Mouse (Mus musculus) heart, adult 2 months (tissue): ENCODE measurements around the gene Jun. TPM values are rescaled to one million over a fixed set of nuclear protein-coding genes. Genes with fewer than 3 reads are reported as not detected.
A peak's percentile ranks its signal among the peaks of the same experiment; 100 is the strongest.

ENCODE experiments used
- DNase-seq, 2 experiments: peaks; one replicate each; pipeline ENCODE4 v3.0.0; 2021
- H3K27ac ChIP-seq: fragments of 200-600 bp; 2 replicates; pipeline ENCODE4 v1.8.1; 2022
- H3K27me3 ChIP-seq: fragments of 200-500 bp; 2 replicates; pipeline ENCODE4 v1.6.1; 2012; ENCODE audit warnings: mild to moderate bottlenecking, low read length, inconsistent platforms, mixed read lengths; ENCODE audit not compliant: control insufficient read depth, insufficient read depth
- H3K36me3 ChIP-seq: fragments of 200-500 bp; 2 replicates; pipeline ENCODE4 v1.6.1; 2012; ENCODE audit warnings: low read length, inconsistent platforms; ENCODE audit not compliant: control insufficient read depth, insufficient read depth
- H3K4me1 ChIP-seq: fragments of 200-500 bp; 2 replicates; pipeline ENCODE4 v1.6.1; 2011; ENCODE audit warnings: low read length; ENCODE audit not compliant: control insufficient read depth, insufficient read depth
- H3K4me3 ChIP-seq: fragments of 200-600 bp; 2 replicates; pipeline ENCODE4 v1.8.1; 2022
- H3K79me2 ChIP-seq: fragments of 200-500 bp; replicated peaks from 2 replicates; pipeline ENCODE4 v1.6.1; 2012; ENCODE audit warnings: mild to moderate bottlenecking, inconsistent platforms, low read length, moderate library complexity, mixed read lengths; ENCODE audit not compliant: control insufficient read depth, insufficient read depth
- H3K9ac ChIP-seq: fragments of 200-500 bp; 2 replicates; pipeline ENCODE4 v1.6.1; 2012; ENCODE audit warnings: low read depth, mild to moderate bottlenecking, control low read depth, inconsistent platforms, low read length, mixed read lengths
- CTCF ChIP-seq: fragments of 200-600 bp; IDR thresholded peaks from 2 replicates; pipeline ENCODE4 v1.8.1; 2022; ENCODE audit warnings: antibody characterized with exemption, mild to moderate bottlenecking, moderate library complexity
- EP300 ChIP-seq: fragments of 200-500 bp; IDR thresholded peaks from 2 replicates; pipeline ENCODE4 v1.6.1; 2011; ENCODE audit warnings: low read depth, low read length, control low read depth; ENCODE audit not compliant: insufficient read depth
- POLR2A ChIP-seq: fragments of 200-500 bp; IDR thresholded peaks from 2 replicates; pipeline ENCODE4 v1.6.1; 2011; ENCODE audit warnings: mild to moderate bottlenecking, low read depth, low read length, control low read depth; ENCODE audit not compliant: insufficient read depth
- WGBS: fragments of 180-500 bp; shearing (Covaris S2); methylation state at CpG from one replicate; pipeline ENCODE4 v1.1.7; 2018; 5-methylcytosine and 5-hydroxymethylcytosine counted together
- intact Hi-C: fragments of 180-260 bp; cut with DNase I; formaldehyde crosslinking; loops from one replicate; pipeline ENCODE4 v1.15.1; 2025
- polyA plus RNA-seq: library from polyadenylated mRNA; depleted of rRNA; stranded (reverse); fragments of >200 nt; gene quantifications from 2 replicates; pipeline ENCODE4 v1.2.3, GENCODE M21; 2012
- total RNA-seq, 2 experiments: library from RNA; stranded (reverse); gene quantifications; 2 replicates each; pipeline ENCODE4 v1.2.3; 2021

The Jun gene
- total and polyA plus RNA-seq, 3 experiments = 28.0 to 54.1 (median 42.4) TPM

DNA sequence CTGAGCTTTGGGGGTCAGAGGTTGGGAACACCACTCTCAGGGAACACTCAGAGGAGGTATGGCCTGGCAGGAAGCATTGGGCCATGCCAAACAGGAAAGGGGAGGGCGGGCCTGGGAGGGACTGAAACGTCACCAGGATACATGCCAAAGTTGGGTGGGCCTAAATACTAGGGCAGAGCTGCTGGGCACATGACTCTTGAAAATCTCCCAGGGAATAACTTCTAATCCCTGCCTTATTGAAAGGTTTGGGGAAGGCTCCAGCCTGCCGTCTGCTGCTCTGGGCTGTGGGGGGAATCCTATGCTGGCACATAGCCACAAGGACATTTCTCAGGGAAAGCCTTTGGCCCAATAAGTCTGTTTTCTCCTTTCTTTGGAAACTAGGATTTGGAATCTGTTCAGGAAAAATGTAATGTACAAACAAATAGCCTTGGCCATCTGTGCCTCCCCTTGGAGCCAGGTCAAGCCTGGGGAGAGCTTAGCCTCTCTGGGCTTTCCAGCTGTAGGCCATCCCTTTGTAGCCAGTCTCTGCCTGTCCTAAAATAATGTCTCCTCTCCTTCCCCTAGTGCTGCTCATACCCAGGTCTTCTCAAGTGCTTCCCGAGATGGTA is 30.6 kb upstream of the Jun start:
- DNase-seq = peak; percentile 64 to 74
- H3K27ac ChIP-seq = peak overlapping the region; percentile 68
- no peaks in the 10 kb centered on the region for H3K79me2 ChIP-seq
- H3K4me1 ChIP-seq = peaks cover 14% of the 10 kb centered on the region
- 32% methylated on average over 4 of the region's 4 CpGs for WGBS
- no peak overlapping the region for H3K4me3 ChIP-seq
- H3K9ac ChIP-seq = no peak overlapping the region
- intact Hi-C loops = loop anchor here (2.0 kb wide), 2 partner anchors 30 to 72 kb away; partner anchors contain the start of gene Jun
- TF ChIP-seq CTCF (no peak), EP300 (peak; percentile 49; the same call in 1 of the 2 replicates), POLR2A (no peak)
- H3K27me3 ChIP-seq = no peaks in the 10 kb centered on the region
- H3K36me3 ChIP-seq = peaks cover 3% of the 10 kb centered on the region; the same call in 1 of the 2 replicates

GRCm38 (mm10) chr4:95081632-95082031 is 29.6 kb upstream of the Jun start:
- H3K9ac ChIP-seq = 0 out of 2 replicates have a peak overlapping the region, but pooled peaks have one; percentile 11
- peaks cover 3% of the 10 kb centered on the region; the same call in 1 of the 2 replicates for H3K36me3 ChIP-seq
- no peak for TF ChIP-seq CTCF
- TF ChIP-seq POLR2A = no peak
- TF ChIP-seq EP300 = no peak
- 28% methylated on average over 8 of the region's 8 CpGs for WGBS
- intact Hi-C loops = loop anchor here (2.0 kb wide), 2 partner anchors 29 to 73 kb away; partner anchors contain the start of gene Jun
- peaks cover 14% of the 10 kb centered on the region for H3K4me1 ChIP-seq
- DNase-seq = peak in 1 of 2 experiments; percentile 37
- no peaks in the 10 kb centered on the region for H3K79me2 ChIP-seq
- H3K4me3 ChIP-seq = no peak overlapping the region
- no peaks in the 10 kb centered on the region for H3K27me3 ChIP-seq
- peak overlapping the region; percentile 68 for H3K27ac ChIP-seq

DNA sequence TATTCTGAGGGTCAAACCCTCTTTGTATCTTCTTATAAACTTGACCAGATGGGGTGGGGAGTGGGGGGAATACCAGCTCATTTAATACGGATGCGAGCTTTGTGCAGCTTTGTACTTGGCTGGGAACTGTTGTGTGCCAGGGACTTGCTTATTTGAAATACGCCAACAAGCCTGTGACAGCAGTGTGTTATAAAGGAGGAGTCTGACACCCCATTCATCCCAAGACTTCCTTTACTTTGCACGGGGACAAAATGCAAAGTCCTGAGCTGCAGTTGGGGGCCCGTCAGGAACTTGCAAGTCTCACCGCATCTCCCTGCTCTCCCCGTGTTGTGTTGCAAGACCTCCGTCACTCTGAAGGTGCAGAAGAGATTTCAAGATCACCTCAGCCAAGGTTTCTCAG is 26.6 kb upstream of the Jun start:
- no peaks in the 10 kb centered on the region for H3K79me2 ChIP-seq
- WGBS = 84% methylated on average over 8 of the region's 8 CpGs
- DNase-seq = no peak
- no peak overlapping the region for H3K4me3 ChIP-seq
- no peak for TF ChIP-seq POLR2A
- no peak for TF ChIP-seq EP300
- TF ChIP-seq CTCF = no peak
- no peak overlapping the region for H3K9ac ChIP-seq
- H3K27me3 ChIP-seq = no peaks in the 10 kb centered on the region
- peaks cover 12% of the 10 kb centered on the region for H3K4me1 ChIP-seq
- H3K27ac ChIP-seq = no peak overlapping the region
- intact Hi-C loops = no loop called here
- H3K36me3 ChIP-seq = peaks cover 3% of the 10 kb centered on the region; the same call in 1 of the 2 replicates

DNA sequence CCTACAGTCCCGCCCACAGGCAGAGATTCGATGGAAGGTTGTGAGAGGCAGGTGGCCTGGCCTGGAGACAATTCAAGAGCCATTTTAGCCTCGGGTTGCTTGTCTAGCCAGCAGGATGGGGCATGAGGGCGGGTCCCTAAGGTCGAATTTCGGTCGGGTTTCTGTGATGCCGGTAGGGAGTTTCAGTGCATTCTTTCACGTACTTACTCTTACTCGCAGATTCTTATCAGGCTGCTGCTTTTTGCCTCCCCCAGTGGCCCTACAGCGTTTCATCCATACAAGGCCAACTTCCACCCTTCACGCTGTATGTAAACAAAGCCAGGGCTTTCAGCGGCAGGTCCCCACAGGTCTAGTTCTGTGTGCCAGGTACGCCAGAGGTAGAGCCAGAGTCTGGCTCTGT is 24.3 kb upstream of the Jun start:
- peaks cover 2% of the 10 kb centered on the region; the same call in 1 of the 2 replicates for H3K4me1 ChIP-seq
- DNase-seq = no peak
- H3K4me3 ChIP-seq = no peak overlapping the region
- WGBS = 55% methylated on average over 14 of the region's 14 CpGs
- no peak overlapping the region for H3K27ac ChIP-seq
- H3K27me3 ChIP-seq = no peaks in the 10 kb centered on the region
- H3K9ac ChIP-seq = no peak overlapping the region
- intact Hi-C loops = no loop called here
- no peak for TF ChIP-seq CTCF
- no peak for TF ChIP-seq EP300
- no peak for TF ChIP-seq POLR2A
- H3K36me3 ChIP-seq = no peaks in the 10 kb centered on the region
- no peaks in the 10 kb centered on the region for H3K79me2 ChIP-seq

- peak in 1 of 2 experiments; percentile 15 for DNase-seq
- TF ChIP-seq POLR2A = no peak
- no peak for TF ChIP-seq EP300
- TF ChIP-seq CTCF = no peak
- intact Hi-C loops = no loop called here
- no peaks in the 10 kb centered on the region; the same call in 1 of the 2 replicates for H3K4me1 ChIP-seq
- no peak overlapping the region for H3K9ac ChIP-seq
- H3K4me3 ChIP-seq = no peak overlapping the region
- H3K27ac ChIP-seq = no peak overlapping the region
- no peaks in the 10 kb centered on the region for H3K79me2 ChIP-seq
- no peaks in the 10 kb centered on the region for H3K27me3 ChIP-seq
- WGBS = 68% methylated on average over 17 of the region's 17 CpGs
- H3K36me3 ChIP-seq = no peaks in the 10 kb centered on the region
Observed at GRCm38 (mm10) chr4:95075591-95076002, 23.6 kb upstream of the Jun start.

DNA sequence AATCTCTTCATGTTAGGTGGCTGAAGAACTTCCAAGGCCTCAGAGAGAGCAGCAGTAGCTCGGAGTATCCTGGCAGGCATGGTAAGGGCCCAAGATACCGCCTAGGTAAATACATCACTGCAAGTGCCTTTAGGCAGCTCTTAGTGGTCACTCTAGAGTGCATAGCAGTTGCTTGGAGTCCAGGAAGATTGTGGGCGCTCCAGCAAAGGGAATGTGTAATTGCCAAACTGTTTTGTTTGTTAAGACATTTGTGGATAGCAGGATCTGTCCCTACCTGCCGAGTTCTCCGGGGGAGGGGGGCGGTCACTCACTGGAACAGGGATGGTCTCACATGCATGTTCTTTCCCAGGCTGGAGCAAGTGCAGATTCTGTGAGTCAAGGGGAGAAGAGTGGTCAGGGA is 22.3 kb upstream of the Jun start:
- no peaks in the 10 kb centered on the region for H3K36me3 ChIP-seq
- H3K27me3 ChIP-seq = no peaks in the 10 kb centered on the region
- no peaks in the 10 kb centered on the region for H3K79me2 ChIP-seq
- WGBS = 93% methylated on average over 6 of the region's 6 CpGs
- H3K9ac ChIP-seq = no peak overlapping the region
- H3K4me3 ChIP-seq = no peak overlapping the region
- intact Hi-C loops = no loop called here
- H3K4me1 ChIP-seq = no peaks in the 10 kb centered on the region; the same call in 1 of the 2 replicates
- no peak overlapping the region for H3K27ac ChIP-seq
- no peak for TF ChIP-seq POLR2A
- TF ChIP-seq CTCF = no peak
- no peak for DNase-seq
